Mouse (Mus musculus) small intestine, adult 2 months (tissue): ENCODE data around the gene C1s1.

Experiments
- CTCF ChIP-seq: fragments of 200-500 bp; IDR thresholded peaks from 2 replicates; pipeline ENCODE4 v1.5.1; 2012; ENCODE audit warnings: low read depth, mild to moderate bottlenecking, control low read depth, inconsistent platforms, low read length, moderate library complexity, mixed read lengths; ENCODE audit not compliant: insufficient replicate concordance, insufficient read length; ENCODE audit errors: extremely low read depth
- POLR2A ChIP-seq: fragments of 200-500 bp; IDR thresholded peaks from 2 replicates; pipeline ENCODE4 v1.6.1; 2012; ENCODE audit warnings: low read depth, mild to moderate bottlenecking, control low read depth, inconsistent platforms, low read length, moderate library complexity

DNA sequence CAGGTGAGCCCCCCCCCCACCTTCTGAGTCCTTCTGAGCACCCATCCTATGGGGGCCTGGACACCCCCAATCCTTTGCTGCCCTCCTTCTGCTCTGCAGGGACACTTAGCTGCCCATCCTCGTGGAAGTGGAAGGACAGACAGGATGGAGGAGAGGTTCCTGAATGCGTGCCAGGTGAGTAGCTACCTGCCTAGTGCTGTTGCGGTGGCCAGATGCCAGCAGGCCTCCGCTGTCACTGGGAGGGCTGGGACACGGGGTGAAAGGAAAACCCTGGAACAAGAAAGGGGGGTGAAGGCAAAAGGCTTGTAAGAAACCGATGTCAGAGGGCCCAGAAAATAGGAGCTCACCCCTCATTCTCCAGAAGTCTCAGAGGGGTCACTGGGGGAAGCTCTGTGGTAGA lies 35.2 kb downstream of the C1s1 start:
- no peak for TF ChIP-seq CTCF
- no peak for TF ChIP-seq POLR2A
